Mouse (Mus musculus): ENCODE measurements at regions not wholly inside any gene's neighbourhood (a gene's known extent, or its start where the extent isn't known, plus 50 kb on each side); places are given as distances from the start of the nearest gene placed in this dataset.

DNA sequence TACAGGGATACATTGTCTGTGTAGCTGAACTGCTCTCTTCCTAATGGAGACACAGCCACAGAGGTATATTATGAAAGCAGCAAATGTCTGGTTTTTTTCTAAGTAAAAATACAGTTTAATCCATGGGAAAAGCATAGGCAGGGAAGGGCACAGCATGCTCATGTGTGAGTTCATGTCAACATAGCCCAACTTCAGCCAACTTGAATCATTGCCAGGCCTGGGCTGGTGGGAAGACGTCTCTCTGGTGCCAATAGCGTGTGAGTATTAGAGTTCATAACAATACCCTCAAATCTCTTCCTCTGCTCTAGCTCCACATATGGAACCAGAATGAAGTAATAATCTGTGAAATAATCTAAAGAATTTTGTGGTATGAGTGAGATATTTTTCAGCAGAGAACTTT, 257.2 kb downstream of the Cd109 start:
- no peak overlapping the region for H3K4me3 ChIP-seq (ENCODE audit: low read depth, low read length)
- H3K9ac ChIP-seq (ENCODE audit: low read length): no peak overlapping the region
- 26% methylated on average over 2 of the region's 2 CpGs for WGBS
- H3K4me1 ChIP-seq (replicated peaks; ENCODE audit: control insufficient read depth, insufficient read depth): no peaks in the 10 kb centered on the region
- H3K4me2 ChIP-seq (replicated peaks; ENCODE audit: low read depth): no peak overlapping the region
- no peaks in the 10 kb centered on the region for H3K36me3 ChIP-seq (ENCODE audit: control insufficient read depth, insufficient read depth, low read length)
- H3K27me3 ChIP-seq (ENCODE audit: control insufficient read depth, insufficient read depth, low read length): no peaks in the 10 kb centered on the region
- TF ChIP-seq EP300 (optimal IDR thresholded peaks at IDR 0.05) (no peak), CTCF (IDR thresholded peaks at IDR 0.05; ENCODE audit: low read depth) (no peak)
- DNase-seq (ENCODE audit: low spot score): no peak
- ATAC-seq (ENCODE audit: low FRiP score, low TSS enrichment): no peak
- no peaks in the 10 kb centered on the region for H3K9me3 ChIP-seq (ENCODE audit: control insufficient read depth, low read length)
- H3K27ac ChIP-seq (replicated peaks): no peak overlapping the region

DNA sequence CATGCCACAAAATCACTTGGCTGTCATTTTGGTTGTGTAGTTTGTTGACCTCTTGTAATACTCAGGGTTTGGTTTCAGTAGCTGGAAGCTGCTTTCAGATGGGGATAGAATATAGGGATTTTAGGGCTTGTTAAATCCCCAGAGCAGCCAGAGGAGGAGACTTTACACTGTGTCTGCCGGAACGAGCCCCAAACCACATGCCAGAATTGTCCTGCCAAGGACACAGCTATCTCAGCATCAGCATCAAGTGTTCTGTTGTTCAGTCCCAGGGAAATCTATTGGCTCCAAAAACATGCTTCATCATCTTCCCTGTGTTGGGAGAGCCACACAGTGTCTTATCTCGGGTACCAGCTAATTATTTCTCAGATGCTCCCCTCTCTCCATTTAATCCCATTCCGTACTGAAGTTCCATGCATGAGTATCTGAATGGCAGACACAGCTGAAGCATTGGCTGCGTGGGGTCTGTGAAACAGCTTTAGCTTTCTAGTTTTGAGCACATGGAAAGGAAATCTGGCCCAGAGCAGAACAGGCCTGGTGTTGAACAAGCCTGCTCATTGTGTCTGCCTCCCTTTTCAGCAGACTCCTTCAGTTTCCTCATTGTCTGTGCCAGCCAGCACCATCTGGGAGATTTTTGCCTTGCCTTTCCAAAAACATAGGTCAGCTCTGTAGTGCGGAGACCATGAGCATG, 264.8 kb downstream of the Cd109 start:
- TF ChIP-seq EP300 (optimal IDR thresholded peaks at IDR 0.05) (no peak), CTCF (IDR thresholded peaks at IDR 0.05; ENCODE audit: low read depth) (no peak)
- WGBS: 57% methylated on average over 6 of the region's 6 CpGs
- Histone ChIP-seq H3K4me1 (replicated peaks; ENCODE audit: control insufficient read depth, insufficient read depth) (no peaks in the 10 kb centered on the region), H3K4me2 (replicated peaks; ENCODE audit: low read depth) (no peak overlapping the region), H3K27me3 (ENCODE audit: control insufficient read depth, insufficient read depth, low read length) (no peaks in the 10 kb centered on the region), H3K36me3 (ENCODE audit: control insufficient read depth, insufficient read depth, low read length) (no peaks in the 10 kb centered on the region), H3K4me3 (ENCODE audit: low read depth, low read length) (no peak overlapping the region), H3K9ac (ENCODE audit: low read length) (no peak overlapping the region), H3K27ac (replicated peaks) (no peak overlapping the region), H3K9me3 (ENCODE audit: control insufficient read depth, low read length) (no peaks in the 10 kb centered on the region)
- no peak for DNase-seq (ENCODE audit: low spot score)
- no peak for ATAC-seq (ENCODE audit: low FRiP score, low TSS enrichment)

DNA sequence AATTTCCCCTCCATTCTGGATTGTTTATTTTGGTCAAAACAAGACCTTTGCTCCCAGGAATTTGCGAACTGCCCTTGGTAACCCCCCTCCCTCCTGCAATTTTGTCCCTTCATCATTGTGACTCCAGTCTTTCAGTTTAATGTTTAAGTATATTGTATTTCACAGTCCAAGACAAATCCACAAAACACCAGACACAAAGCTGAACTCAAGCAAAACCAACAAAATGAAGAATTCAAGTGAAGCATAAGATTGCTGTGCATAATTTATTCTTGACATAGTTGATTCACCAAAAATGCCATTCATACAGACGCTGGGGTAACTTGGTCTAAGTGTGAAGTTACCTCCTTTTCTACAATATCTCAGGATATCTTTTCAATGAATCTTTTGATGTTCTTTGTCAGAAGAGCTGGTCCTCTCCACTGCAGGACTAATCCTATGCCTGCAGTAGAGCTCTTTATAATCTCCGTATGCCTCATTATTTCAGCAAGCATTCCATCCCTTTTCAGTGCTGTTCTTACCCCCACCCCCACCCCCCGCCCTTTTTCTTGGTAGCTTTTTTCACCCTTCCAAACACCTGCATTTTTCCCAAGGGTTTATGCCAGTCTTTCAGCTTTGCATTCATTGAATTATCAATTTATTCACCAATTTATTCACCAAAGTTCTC, 265.4 kb downstream of the Cd109 start:
- H3K9ac ChIP-seq (ENCODE audit: low read length): no peak overlapping the region
- TF ChIP-seq CTCF (IDR thresholded peaks at IDR 0.05; ENCODE audit: low read depth) (no peak), EP300 (optimal IDR thresholded peaks at IDR 0.05) (no peak)
- H3K9me3 ChIP-seq (ENCODE audit: control insufficient read depth, low read length): no peaks in the 10 kb centered on the region
- H3K4me2 ChIP-seq (replicated peaks; ENCODE audit: low read depth): no peak overlapping the region
- H3K36me3 ChIP-seq (ENCODE audit: control insufficient read depth, insufficient read depth, low read length): no peaks in the 10 kb centered on the region
- WGBS: 53% methylated on average over 4 of the region's 4 CpGs
- no peaks in the 10 kb centered on the region for H3K27me3 ChIP-seq (ENCODE audit: control insufficient read depth, insufficient read depth, low read length)
- H3K27ac ChIP-seq (replicated peaks): no peak overlapping the region
- no peak overlapping the region for H3K4me3 ChIP-seq (ENCODE audit: low read depth, low read length)
- no peak for ATAC-seq (ENCODE audit: low FRiP score, low TSS enrichment)
- DNase-seq (ENCODE audit: low spot score): no peak
- H3K4me1 ChIP-seq (replicated peaks; ENCODE audit: control insufficient read depth, insufficient read depth): no peaks in the 10 kb centered on the region

DNA sequence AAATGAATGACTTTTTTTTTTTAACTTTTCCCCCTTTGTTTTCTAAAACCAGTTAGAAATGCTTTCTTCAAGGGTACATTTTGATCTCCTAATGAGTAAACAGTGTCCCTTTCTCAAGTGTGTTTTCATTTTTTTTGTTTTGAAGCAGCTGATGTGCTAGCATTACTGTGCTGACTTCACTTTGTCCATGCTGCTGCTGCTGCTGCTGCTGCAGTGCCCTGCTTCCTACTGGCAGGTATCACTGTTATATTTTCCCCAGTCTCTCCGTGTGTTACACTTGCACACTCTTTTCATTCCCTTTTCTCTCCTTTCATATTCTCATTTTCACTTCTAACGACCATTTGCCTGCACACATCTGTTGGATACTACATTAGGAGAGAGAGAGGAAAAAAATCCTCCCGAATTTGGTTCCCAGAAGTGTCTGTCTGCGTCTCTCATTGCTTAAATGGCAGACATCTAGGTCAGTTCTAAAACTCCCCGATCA, 266.0 kb downstream of the Cd109 start:
- 60% methylated on average over 5 of the region's 5 CpGs for WGBS
- Histone ChIP-seq H3K4me3 (ENCODE audit: low read depth, low read length) (no peak overlapping the region), H3K9ac (ENCODE audit: low read length) (no peak overlapping the region), H3K27me3 (ENCODE audit: control insufficient read depth, insufficient read depth, low read length) (no peaks in the 10 kb centered on the region), H3K4me1 (replicated peaks; ENCODE audit: control insufficient read depth, insufficient read depth) (no peaks in the 10 kb centered on the region), H3K9me3 (ENCODE audit: control insufficient read depth, low read length) (no peaks in the 10 kb centered on the region), H3K36me3 (ENCODE audit: control insufficient read depth, insufficient read depth, low read length) (no peaks in the 10 kb centered on the region), H3K27ac (replicated peaks) (no peak overlapping the region), H3K4me2 (replicated peaks; ENCODE audit: low read depth) (no peak overlapping the region)
- TF ChIP-seq CTCF (IDR thresholded peaks at IDR 0.05; ENCODE audit: low read depth) (no peak), EP300 (optimal IDR thresholded peaks at IDR 0.05) (no peak)
- ATAC-seq (ENCODE audit: low FRiP score, low TSS enrichment) (no peak), DNase-seq (ENCODE audit: low spot score) (no peak)

DNA sequence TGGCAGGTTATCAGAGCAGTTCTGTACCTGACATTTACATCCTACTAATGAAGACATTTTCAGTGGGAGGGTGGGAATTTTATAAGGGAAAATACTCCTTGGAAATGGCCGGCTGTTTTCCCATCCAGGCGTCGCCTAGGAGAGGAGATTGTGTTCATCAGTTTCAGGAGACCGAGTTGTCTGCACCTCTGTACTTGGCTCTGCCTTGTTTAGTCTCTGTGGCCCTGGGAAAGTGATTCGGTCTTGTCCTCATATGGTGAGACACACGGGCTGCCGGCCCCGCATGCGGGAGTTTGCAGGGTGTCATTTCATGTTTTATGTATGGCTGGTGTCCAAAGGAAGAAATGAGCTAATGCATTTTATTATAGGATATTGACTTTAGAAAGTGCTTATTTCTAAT, 287.9 kb downstream of the Cd109 start:
- ATAC-seq (ENCODE audit: low FRiP score, low TSS enrichment) (no peak), DNase-seq (ENCODE audit: low spot score) (no peak)
- 44% methylated on average over 9 of the region's 9 CpGs for WGBS
- Histone ChIP-seq H3K36me3 (ENCODE audit: control insufficient read depth, insufficient read depth, low read length) (no peaks in the 10 kb centered on the region), H3K4me2 (replicated peaks; ENCODE audit: low read depth) (no peak overlapping the region), H3K4me1 (replicated peaks; ENCODE audit: control insufficient read depth, insufficient read depth) (no peaks in the 10 kb centered on the region), H3K27ac (replicated peaks) (no peak overlapping the region), H3K27me3 (ENCODE audit: control insufficient read depth, insufficient read depth, low read length) (no peaks in the 10 kb centered on the region), H3K9me3 (ENCODE audit: control insufficient read depth, low read length) (no peaks in the 10 kb centered on the region), H3K4me3 (ENCODE audit: low read depth, low read length) (no peak overlapping the region), H3K9ac (ENCODE audit: low read length) (no peak overlapping the region)
- TF ChIP-seq CTCF (IDR thresholded peaks at IDR 0.05; ENCODE audit: low read depth): no peak
- TF ChIP-seq EP300 (optimal IDR thresholded peaks at IDR 0.05): no peak

DNA sequence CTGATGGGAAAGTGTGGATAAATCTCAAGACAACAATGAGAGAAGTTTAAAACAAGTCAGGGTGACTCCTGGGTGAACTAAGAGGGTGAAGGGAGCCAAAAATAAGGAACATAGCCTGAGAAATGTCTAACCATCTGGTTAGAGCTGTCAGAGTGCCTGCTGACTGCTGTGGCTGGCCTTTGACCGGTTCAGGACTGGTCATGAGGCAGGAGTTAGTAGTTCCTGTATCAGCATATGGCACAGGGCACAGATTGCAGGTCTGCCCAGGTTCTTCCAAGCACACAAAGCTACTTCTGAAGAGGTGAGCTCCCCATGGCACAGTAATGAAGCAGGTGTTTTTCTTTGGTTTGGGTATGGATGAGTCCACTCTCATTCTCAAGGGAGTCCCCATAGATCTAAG, 302.0 kb downstream of the Cd109 start:
- 84% methylated on average over 1 of the region's 1 CpGs for WGBS
- no peak overlapping the region for H3K4me3 ChIP-seq (ENCODE audit: low read depth, low read length)
- TF ChIP-seq EP300 (optimal IDR thresholded peaks at IDR 0.05): no peak
- no peak for TF ChIP-seq CTCF (IDR thresholded peaks at IDR 0.05; ENCODE audit: low read depth)
- no peaks in the 10 kb centered on the region for H3K4me1 ChIP-seq (replicated peaks; ENCODE audit: control insufficient read depth, insufficient read depth)
- H3K27me3 ChIP-seq (ENCODE audit: control insufficient read depth, insufficient read depth, low read length): no peaks in the 10 kb centered on the region
- no peak overlapping the region for H3K27ac ChIP-seq (replicated peaks)
- no peak overlapping the region for H3K4me2 ChIP-seq (replicated peaks; ENCODE audit: low read depth)
- no peak overlapping the region for H3K9ac ChIP-seq (ENCODE audit: low read length)
- no peak for DNase-seq (ENCODE audit: low spot score)
- ATAC-seq (ENCODE audit: low FRiP score, low TSS enrichment): no peak
- no peaks in the 10 kb centered on the region for H3K36me3 ChIP-seq (ENCODE audit: control insufficient read depth, insufficient read depth, low read length)
- no peaks in the 10 kb centered on the region for H3K9me3 ChIP-seq (ENCODE audit: control insufficient read depth, low read length)

Data from stomach, postnatal 0 days (tissue).